Mouse (Mus musculus) midbrain, embryonic 16.5 days (tissue): ENCODE measurements at regions not wholly inside any gene's neighbourhood (a gene's known extent, or its start where the extent isn't known, plus 50 kb on each side); places are given as distances from the start of the nearest gene placed in this dataset.

Source experiments
- ATAC-seq: fragments of 200-750 bp; cut with Nextera tagmentation; 2 replicates; pipeline ENCODE4 v1.8.0; 2017; ENCODE audit warnings: moderate TSS enrichment
- H3K27ac ChIP-seq: fragments of 300-500 bp; sonication (generic); 2 replicates; pipeline ENCODE4 v1.5.1; 2014; ENCODE audit warnings: mild to moderate bottlenecking, low read length, mixed read lengths
- H3K27me3 ChIP-seq: fragments of 300-500 bp; sonication (generic); 2 replicates; pipeline ENCODE4 v1.6.1; 2014; ENCODE audit warnings: low read depth, low read length, mixed read lengths; ENCODE audit not compliant: control insufficient read depth, insufficient read depth
- H3K36me3 ChIP-seq: fragments of 300-500 bp; sonication (generic); 2 replicates; pipeline ENCODE4 v1.6.1; 2014; ENCODE audit warnings: mild to moderate bottlenecking, low read length, moderate library complexity, mixed read lengths; ENCODE audit not compliant: control insufficient read depth, insufficient read depth
- H3K4me1 ChIP-seq: fragments of 300-500 bp; sonication (generic); 2 replicates; pipeline ENCODE4 v1.6.1; 2014; ENCODE audit warnings: mild to moderate bottlenecking, low read length, mixed read lengths; ENCODE audit not compliant: control insufficient read depth, insufficient read depth
- H3K4me2 ChIP-seq: fragments of 300-500 bp; sonication (generic); 2 replicates; pipeline ENCODE4 v1.6.1; 2014; ENCODE audit warnings: mild to moderate bottlenecking, low read length, mixed read lengths
- H3K4me3 ChIP-seq: fragments of 300-500 bp; sonication (generic); 2 replicates; pipeline ENCODE4 v1.5.1; 2014; ENCODE audit warnings: low read depth, mild to moderate bottlenecking, low read length, moderate library complexity, mixed read lengths
- H3K9ac ChIP-seq: fragments of 300-500 bp; sonication (generic); 2 replicates; pipeline ENCODE4 v1.6.1; 2014; ENCODE audit warnings: low read depth, low read length, mixed read lengths
- H3K9me3 ChIP-seq: fragments of 300-500 bp; sonication (generic); replicated peaks from 2 replicates; pipeline ENCODE4 v1.6.1; 2014; ENCODE audit warnings: mild to moderate bottlenecking, low read length, mixed read lengths; ENCODE audit not compliant: control insufficient read depth, poor library complexity, severe bottlenecking
- WGBS: fragments of 180-500 bp; shearing (Covaris S2); extraction: QIAGEN DNeasy Blood & Tissue Kit; methylation state at CpG from one replicate; pipeline ENCODE4 v1.1.7; 2014; 5-methylcytosine and 5-hydroxymethylcytosine counted together

DNA sequence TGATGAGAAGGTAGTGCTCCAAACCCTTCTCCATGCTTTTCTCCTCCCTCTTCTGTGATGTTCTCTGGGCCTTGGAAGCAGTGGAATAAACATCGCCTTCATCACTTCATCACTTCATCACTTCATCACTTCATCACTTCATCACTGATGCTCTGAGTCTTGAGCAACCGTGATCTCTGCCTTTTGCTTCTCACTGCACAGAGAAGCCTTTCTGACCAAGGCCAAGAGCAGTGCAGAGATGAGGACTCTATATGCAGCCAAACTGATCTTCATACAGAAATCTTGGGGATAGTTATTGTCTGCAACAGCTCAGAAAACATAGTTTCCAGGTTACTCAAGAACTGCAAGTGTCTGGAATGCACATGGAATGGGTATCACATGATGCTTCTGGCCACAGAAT is 303.0 kb downstream of the Insig2 start:
- Histone ChIP-seq H3K9me3 (no peaks in the 10 kb centered on the region; the same call in 1 of the 2 replicates), H3K27ac (no peak overlapping the region), H3K9ac (no peak overlapping the region), H3K4me1 (no peaks in the 10 kb centered on the region), H3K27me3 (no peaks in the 10 kb centered on the region), H3K36me3 (no peaks in the 10 kb centered on the region), H3K4me3 (no peak overlapping the region), H3K4me2 (no peak overlapping the region)
- WGBS: 100% methylated on average over 2 of the region's 2 CpGs
- ATAC-seq: no peak

DNA sequence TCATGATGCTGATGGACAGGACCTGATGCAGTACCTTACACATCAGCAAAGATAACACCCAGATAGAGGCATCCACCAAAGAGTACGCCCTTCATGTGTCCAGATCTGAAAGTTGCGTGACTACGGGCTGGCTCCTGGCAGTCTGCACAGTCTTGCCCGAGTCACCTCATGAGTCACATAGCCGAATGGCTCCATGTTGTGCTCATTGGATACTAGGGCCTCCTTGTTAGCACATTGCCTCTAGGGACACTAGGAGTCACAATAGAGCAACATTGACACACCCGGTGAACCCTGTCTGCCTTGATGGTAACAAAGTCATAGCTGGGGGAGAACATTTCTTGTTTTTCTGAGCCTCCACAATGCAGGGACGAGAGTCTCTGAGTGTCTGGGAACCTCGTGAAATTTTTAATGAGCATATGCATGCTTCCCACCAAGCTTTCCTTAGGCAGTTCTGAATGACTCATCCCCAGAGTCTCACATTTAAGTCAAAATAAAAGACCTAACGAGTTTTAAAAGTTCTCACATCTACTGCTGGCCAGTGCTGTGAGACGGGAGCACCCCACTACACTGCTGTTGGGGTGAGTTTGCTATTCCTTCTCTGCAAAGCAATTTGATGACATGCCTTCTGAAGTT is 297.5 kb downstream of the Insig2 start:
- H3K27me3 ChIP-seq: no peaks in the 10 kb centered on the region
- H3K4me3 ChIP-seq: no peak overlapping the region
- H3K4me1 ChIP-seq: no peaks in the 10 kb centered on the region
- no peaks in the 10 kb centered on the region for H3K36me3 ChIP-seq
- no peak overlapping the region for H3K4me2 ChIP-seq
- ATAC-seq: no peak
- H3K9me3 ChIP-seq: no peaks in the 10 kb centered on the region
- WGBS: 90% methylated on average over 10 of the region's 10 CpGs
- H3K27ac ChIP-seq: no peak overlapping the region
- H3K9ac ChIP-seq: no peak overlapping the region

DNA sequence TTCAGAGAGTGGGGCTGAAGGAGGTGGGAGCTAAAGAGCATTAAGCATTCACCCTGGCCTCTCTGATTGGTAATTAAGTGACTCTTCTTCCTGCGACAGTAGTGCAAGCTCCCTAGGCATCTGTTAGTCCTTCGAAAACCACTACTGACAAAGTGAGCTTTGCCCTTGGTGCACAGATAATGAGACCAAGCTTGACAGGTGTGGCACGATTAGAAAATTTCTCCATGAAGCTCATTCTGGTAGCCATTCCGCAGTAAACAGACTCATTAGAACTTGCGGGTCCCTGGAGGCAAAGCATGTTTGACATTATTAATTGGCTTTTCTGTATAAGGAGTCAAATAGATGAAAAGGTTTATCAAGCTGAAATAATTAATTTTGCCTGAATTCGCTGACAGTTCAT is 285.8 kb downstream of the Insig2 start:
- Histone ChIP-seq H3K36me3 (no peaks in the 10 kb centered on the region), H3K9ac (no peak overlapping the region), H3K27me3 (peaks cover 3% of the 10 kb centered on the region), H3K9me3 (no peaks in the 10 kb centered on the region), H3K4me2 (no peak overlapping the region), H3K4me1 (peaks cover 4% of the 10 kb centered on the region; the same call in 1 of the 2 replicates), H3K4me3 (no peak overlapping the region), H3K27ac (no peak overlapping the region)
- WGBS: 62% methylated on average over 6 of the region's 6 CpGs
- no peak for ATAC-seq

DNA sequence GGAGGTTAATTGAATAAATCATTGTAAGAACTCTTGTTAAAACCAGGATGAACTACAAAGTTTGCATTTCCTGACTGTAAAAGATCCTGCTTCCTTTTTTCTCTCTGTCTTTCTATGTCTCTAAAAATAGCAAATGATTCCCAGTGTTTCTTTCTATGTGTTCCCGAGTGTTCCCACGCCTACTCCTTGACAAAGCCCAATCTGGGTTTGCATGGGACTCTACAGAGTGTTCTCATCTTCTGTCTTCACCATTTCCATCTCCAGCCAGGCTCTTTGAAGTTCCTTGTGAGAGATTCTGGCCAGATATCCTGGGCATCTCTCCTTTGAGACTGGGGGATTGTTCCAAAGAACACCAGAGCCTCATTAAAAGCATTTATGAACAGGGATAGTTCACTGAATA is 285.0 kb downstream of the Insig2 start:
- Histone ChIP-seq H3K27me3 (peaks cover 3% of the 10 kb centered on the region), H3K4me2 (no peak overlapping the region), H3K36me3 (no peaks in the 10 kb centered on the region), H3K27ac (no peak overlapping the region), H3K4me1 (peaks cover 4% of the 10 kb centered on the region; the same call in 1 of the 2 replicates), H3K4me3 (no peak overlapping the region), H3K9me3 (no peaks in the 10 kb centered on the region), H3K9ac (no peak overlapping the region)
- WGBS: 61% methylated on average over 2 of the region's 2 CpGs
- no peak for ATAC-seq

DNA sequence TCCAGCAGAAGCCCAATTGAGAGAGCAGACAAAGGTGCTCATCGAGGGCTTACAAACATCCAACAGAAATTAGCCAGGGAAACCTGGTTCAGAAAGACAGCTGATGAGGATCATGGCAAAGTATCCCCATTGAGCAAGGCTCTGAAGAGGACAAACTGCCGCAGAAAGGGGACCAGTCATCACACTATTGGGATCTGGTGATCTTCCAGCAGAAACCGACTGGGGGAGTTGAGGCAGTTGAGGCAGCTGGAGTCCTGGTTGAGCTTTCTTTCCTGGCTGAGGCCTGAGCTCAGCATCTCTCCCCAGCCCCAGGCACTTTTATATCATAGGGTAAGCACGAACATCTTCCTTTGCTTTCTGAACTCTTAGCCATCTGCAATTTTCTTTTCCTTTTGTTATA is 282.7 kb downstream of the Insig2 start:
- Histone ChIP-seq H3K9me3 (no peaks in the 10 kb centered on the region), H3K4me2 (no peak overlapping the region), H3K27ac (no peak overlapping the region), H3K4me3 (no peak overlapping the region), H3K9ac (no peak overlapping the region), H3K4me1 (peaks cover 4% of the 10 kb centered on the region), H3K36me3 (no peaks in the 10 kb centered on the region), H3K27me3 (peaks cover 3% of the 10 kb centered on the region)
- 80% methylated on average over 4 of the region's 4 CpGs for WGBS
- ATAC-seq: no peak

DNA sequence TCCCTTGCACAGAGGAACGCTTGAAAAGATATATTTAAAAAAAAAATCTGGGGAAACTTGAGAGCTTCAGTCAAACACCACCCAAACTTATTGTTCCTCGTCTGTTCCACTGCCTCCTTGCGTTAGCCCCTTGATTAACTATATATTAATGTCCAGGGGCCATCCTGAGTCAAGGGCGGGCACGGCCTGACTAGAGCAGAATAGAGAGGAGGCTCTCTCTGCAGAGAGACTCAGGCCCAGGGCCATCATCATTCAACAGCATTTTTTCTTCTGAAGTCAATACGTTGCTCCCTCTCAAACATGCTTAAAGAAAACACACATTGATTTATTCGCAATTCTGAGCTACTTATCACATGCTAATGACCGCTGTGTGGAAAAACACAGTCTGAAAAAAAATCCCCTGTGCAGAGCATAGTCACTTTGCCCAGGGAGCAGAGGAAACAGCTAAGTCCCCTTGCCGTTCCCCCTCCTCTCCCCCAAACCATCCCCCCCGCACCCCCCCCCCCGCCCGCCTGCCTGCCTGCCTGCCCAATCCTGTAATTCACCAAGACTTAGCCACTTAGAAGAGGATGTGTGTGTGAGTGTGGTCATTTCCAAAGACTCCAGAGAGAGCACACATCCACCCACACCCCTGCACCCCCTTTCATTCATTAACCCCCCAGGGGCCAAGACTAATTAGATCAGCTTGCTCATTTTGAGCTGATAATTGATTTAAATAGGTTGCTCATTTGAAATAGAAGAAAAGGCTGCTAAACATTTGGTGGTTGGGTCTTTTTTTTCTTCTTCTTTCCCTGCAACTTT is 281.5 kb downstream of the Insig2 start:
- Histone ChIP-seq H3K9me3 (no peaks in the 10 kb centered on the region), H3K4me2 (no peak overlapping the region), H3K4me1 (peaks cover 4% of the 10 kb centered on the region), H3K4me3 (no peak overlapping the region), H3K27ac (no peak overlapping the region), H3K36me3 (no peaks in the 10 kb centered on the region), H3K9ac (no peak overlapping the region), H3K27me3 (peaks cover 3% of the 10 kb centered on the region; the same call in 1 of the 2 replicates)
- peak; percentile 60; the same call in 1 of the 2 replicates for ATAC-seq
- 12% methylated on average over 12 of the region's 12 CpGs for WGBS

DNA sequence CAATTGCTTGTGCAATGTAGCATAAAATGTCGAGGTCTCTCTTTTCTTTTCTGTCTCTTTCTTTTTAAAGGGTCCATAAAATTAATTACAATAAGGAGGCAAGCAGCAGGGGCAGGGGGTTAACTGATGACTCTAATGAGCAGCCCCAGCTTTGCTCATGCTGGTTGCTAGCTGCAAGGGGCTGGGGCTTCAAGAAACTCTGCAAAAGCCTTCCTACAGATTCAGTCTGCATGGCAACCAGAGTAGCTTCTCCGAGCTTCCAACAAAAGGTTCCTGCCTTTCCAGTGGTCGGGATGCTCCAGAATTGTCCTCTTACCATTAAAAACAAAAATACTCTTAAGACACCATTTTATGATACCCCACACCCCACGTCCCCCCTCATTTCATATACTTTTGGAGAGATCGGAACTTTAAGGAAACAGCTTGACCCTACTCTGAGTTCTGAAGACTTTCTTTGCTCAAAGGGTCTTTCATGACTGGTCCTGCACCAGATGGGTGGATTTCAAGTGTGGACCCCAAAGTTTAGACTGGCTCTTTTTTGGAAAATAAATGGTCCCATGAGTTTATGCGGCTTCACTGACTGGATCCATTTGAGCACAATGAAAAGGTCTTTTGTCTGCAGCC is 280.8 kb downstream of the Insig2 start:
- H3K9ac ChIP-seq: no peak overlapping the region
- H3K9me3 ChIP-seq: no peaks in the 10 kb centered on the region
- H3K36me3 ChIP-seq: no peaks in the 10 kb centered on the region
- no peak overlapping the region for H3K4me3 ChIP-seq
- 30% methylated on average over 6 of the region's 6 CpGs for WGBS
- no peak overlapping the region for H3K4me2 ChIP-seq
- peaks cover 3% of the 10 kb centered on the region; the same call in 1 of the 2 replicates for H3K27me3 ChIP-seq
- no peak overlapping the region for H3K27ac ChIP-seq
- H3K4me1 ChIP-seq: peaks cover 4% of the 10 kb centered on the region
- no peak for ATAC-seq

DNA sequence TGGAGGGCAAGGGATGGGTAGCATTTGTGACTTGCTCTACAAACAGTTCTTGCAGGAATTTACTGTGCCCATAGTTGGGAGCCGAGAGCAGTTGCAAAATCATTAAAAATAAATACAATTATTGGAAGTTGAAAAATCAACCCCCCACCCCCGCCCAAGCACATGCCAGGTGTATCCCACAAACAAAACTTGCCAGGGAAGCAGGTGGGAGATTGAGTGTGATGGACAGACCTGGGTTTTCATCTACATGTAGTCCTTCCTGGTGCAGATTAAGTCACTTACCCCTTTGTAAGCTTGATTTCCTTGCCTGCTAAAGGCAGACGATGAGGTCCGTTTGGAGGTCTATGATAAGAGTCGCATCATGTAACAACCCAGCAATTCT is 280.3 kb downstream of the Insig2 start:
- no peak for ATAC-seq
- 70% methylated on average over 5 of the region's 5 CpGs for WGBS
- H3K4me3 ChIP-seq: no peak overlapping the region
- peaks cover 3% of the 10 kb centered on the region; the same call in 1 of the 2 replicates for H3K27me3 ChIP-seq
- H3K4me2 ChIP-seq: no peak overlapping the region
- no peak overlapping the region for H3K27ac ChIP-seq
- no peak overlapping the region for H3K9ac ChIP-seq
- H3K4me1 ChIP-seq: peaks cover 4% of the 10 kb centered on the region
- no peaks in the 10 kb centered on the region for H3K9me3 ChIP-seq
- H3K36me3 ChIP-seq: no peaks in the 10 kb centered on the region

DNA sequence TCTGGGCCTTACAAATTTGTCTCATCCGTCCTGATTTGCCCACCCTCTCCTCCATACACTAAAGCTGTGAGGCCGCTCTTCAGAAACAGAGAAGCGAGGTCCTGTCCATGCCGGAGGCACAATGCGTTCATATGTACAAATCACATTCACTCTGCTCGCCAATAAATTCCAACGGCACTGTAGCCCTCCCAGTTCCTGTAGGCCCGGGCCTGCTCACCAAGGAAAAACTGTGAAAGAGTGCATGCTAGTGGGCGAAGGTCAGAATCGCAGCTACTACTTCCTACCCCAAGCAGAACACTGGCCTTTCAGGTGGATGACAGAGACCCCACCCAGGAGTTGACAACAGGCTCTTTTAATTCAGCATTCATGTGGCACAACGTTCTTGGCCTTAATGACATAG is 278.7 kb downstream of the Insig2 start:
- Histone ChIP-seq H3K27me3 (peaks cover 3% of the 10 kb centered on the region; the same call in 1 of the 2 replicates), H3K27ac (0 out of 2 replicates have a peak overlapping the region, but pooled peaks have one; percentile 9), H3K4me3 (no peak overlapping the region), H3K9me3 (no peaks in the 10 kb centered on the region), H3K36me3 (no peaks in the 10 kb centered on the region), H3K4me2 (no peak overlapping the region), H3K4me1 (no peaks in the 10 kb centered on the region; the same call in 1 of the 2 replicates), H3K9ac (no peak overlapping the region)
- peak; percentile 81 for ATAC-seq
- 25% methylated on average over 11 of the region's 11 CpGs for WGBS
